Mouse (Mus musculus) lung, embryonic 15.5 days (tissue): ENCODE results near the gene Tpra1. TPM values are rescaled to one million over a fixed set of nuclear protein-coding genes. Genes with fewer than 3 reads are reported as not detected.

Experiments
- ATAC-seq: fragments of 200-750 bp; cut with Nextera tagmentation; 2 replicates; pipeline ENCODE4 v1.8.0; 2017; ENCODE audit warnings: moderate number of reproducible peaks, borderline replicate concordance; ENCODE audit not compliant: low FRiP score, low TSS enrichment; ENCODE audit errors: extremely low read depth
- H3K27ac ChIP-seq: fragments of 300-500 bp; sonication (generic); 2 replicates; pipeline ENCODE4 v1.5.1; 2015; ENCODE audit warnings: moderate library complexity, mild to moderate bottlenecking, inconsistent platforms
- H3K27me3 ChIP-seq: fragments of 300-500 bp; sonication (generic); 2 replicates; pipeline ENCODE4 v1.6.1; 2015; ENCODE audit warnings: inconsistent platforms
- H3K36me3 ChIP-seq: fragments of 300-500 bp; sonication (generic); 2 replicates; pipeline ENCODE4 v1.6.1; 2015; ENCODE audit warnings: inconsistent platforms
- H3K4me1 ChIP-seq: fragments of 300-500 bp; sonication (generic); 2 replicates; pipeline ENCODE4 v1.6.1; 2015; ENCODE audit warnings: inconsistent platforms
- H3K4me2 ChIP-seq: fragments of 300-500 bp; sonication (generic); 2 replicates; pipeline ENCODE4 v1.6.1; 2015; ENCODE audit warnings: inconsistent platforms, mild to moderate bottlenecking, moderate library complexity
- H3K4me3 ChIP-seq: fragments of 300-500 bp; sonication (generic); 2 replicates; pipeline ENCODE4 v1.5.1; 2015; ENCODE audit warnings: mild to moderate bottlenecking, inconsistent platforms
- H3K9ac ChIP-seq: fragments of 300-500 bp; sonication (generic); 2 replicates; pipeline ENCODE4 v1.6.1; 2015; ENCODE audit warnings: inconsistent platforms
- H3K9me3 ChIP-seq: fragments of 300-500 bp; sonication (generic); 2 replicates; pipeline ENCODE4 v1.6.1; 2016; ENCODE audit warnings: inconsistent platforms
- WGBS: fragments of 180-500 bp; shearing (Covaris S2); methylation state at CpG from one replicate; pipeline ENCODE4 v1.1.7; 2015; 5-methylcytosine and 5-hydroxymethylcytosine counted together
- polyA plus RNA-seq: library from polyadenylated mRNA; unstranded; fragments of >200 nt; fragmentation: Nextera tagmentation; extraction: Ambion mirVana; gene quantifications from 2 replicates; pipeline ENCODE4 v1.2.1, GENCODE M21; 2015

Gene Tpra1
- polyA plus RNA-seq, 1 experiment from 2014 or later, result 75.8 TPM

GRCm38 (mm10) chr6:88873965-88874867, 27.8 kb upstream of the Tpra1 start:
- 2% methylated on average over 63 of the region's 74 CpGs for WGBS
- Histone ChIP-seq H3K27me3 (peaks cover 20% of the 10 kb centered on the region), H3K9ac (peak overlapping the region; percentile 77), H3K4me3 (peak overlapping the region; percentile 79), H3K4me2 (peak overlapping the region; percentile 99), H3K9me3 (no peaks in the 10 kb centered on the region), H3K4me1 (peaks cover 22% of the 10 kb centered on the region), H3K36me3 (no peaks in the 10 kb centered on the region), H3K27ac (no peak overlapping the region)
- ATAC-seq, result peak; percentile 36

DNA sequence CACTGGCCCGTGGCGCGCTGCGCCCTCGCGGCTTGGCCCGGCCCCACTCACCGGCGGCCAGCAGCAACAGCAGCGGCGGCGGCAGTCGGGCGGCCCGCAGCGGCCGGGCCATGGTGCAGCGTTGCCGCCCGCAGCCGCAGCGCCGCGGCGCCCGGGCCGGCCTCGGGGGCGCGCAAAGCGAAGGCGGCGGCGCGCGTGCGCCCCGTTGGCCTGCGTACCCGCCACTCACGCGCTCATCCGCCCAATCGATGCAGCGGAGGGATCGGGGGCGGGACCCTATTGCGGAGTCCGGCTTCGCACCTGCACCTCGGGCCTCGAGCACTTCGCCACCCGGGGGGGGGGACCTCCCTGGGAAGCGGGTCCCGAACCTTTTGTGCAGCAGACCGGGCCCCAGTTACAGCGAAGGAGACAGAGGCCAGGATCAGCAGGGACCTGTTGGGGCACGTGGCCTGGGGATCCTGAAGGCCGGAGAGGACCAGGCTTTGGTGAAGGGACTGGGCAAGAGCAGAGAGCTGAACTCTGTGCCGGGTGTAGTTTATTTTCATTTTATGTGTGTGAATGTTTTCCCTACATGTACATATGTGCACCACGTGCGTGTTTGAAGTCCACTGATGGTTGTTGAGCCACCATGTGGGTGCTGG, 27.1 kb upstream of the Tpra1 start, which contains the start of gene Podxl2:
Podxl2 (minus strand) TSS at position 177 of the 641 bp plus-strand sequence.
- peak; percentile 52 for ATAC-seq
- WGBS, result 4% methylated on average over 58 of the region's 63 CpGs
- Histone ChIP-seq H3K9me3 (no peaks in the 10 kb centered on the region), H3K4me1 (peaks cover 22% of the 10 kb centered on the region), H3K36me3 (no peaks in the 10 kb centered on the region), H3K4me3 (peak within 1 kb of the TSS; percentile 79), H3K27ac (no peak within 1 kb of the TSS), H3K9ac (peak within 1 kb of the TSS; percentile 77), H3K4me2 (peak within 1 kb of the TSS; percentile 99), H3K27me3 (peaks cover 20% of the 10 kb centered on the region)

- no peak overlapping the region for H3K27ac ChIP-seq
- WGBS, result 65% methylated on average over 4 of the region's 4 CpGs
- H3K27me3 ChIP-seq, result peaks cover 12% of the 10 kb centered on the region
- no peaks in the 10 kb centered on the region for H3K9me3 ChIP-seq
- no peak for ATAC-seq
- no peak overlapping the region for H3K4me2 ChIP-seq
- no peak overlapping the region for H3K9ac ChIP-seq
- no peak overlapping the region for H3K4me3 ChIP-seq
- peaks cover 24% of the 10 kb centered on the region for H3K36me3 ChIP-seq
- peaks cover 4% of the 10 kb centered on the region; the same call in 1 of the 2 replicates for H3K4me1 ChIP-seq
These were observed 22.6 kb upstream of the Tpra1 start for GRCm38 (mm10) chr6:88879471-88879870.

- H3K9ac ChIP-seq, result no peak overlapping the region
- no peak overlapping the region for H3K4me2 ChIP-seq
- peaks cover 43% of the 10 kb centered on the region for H3K36me3 ChIP-seq
- no peak overlapping the region for H3K4me3 ChIP-seq
- no peak overlapping the region for H3K27ac ChIP-seq
- WGBS, result 87% methylated on average over 7 of the region's 7 CpGs
- no peak for ATAC-seq
- H3K9me3 ChIP-seq, result no peaks in the 10 kb centered on the region
- H3K4me1 ChIP-seq, result no peaks in the 10 kb centered on the region
- H3K27me3 ChIP-seq, result no peaks in the 10 kb centered on the region
These were observed 20.7 kb upstream of the Tpra1 start for GRCm38 (mm10) chr6:88881334-88881733.

GRCm38 (mm10) chr6:88884195-88884594, 17.9 kb upstream of the Tpra1 start:
- Histone ChIP-seq H3K9ac (no peak overlapping the region), H3K4me3 (no peak overlapping the region), H3K27me3 (no peaks in the 10 kb centered on the region), H3K4me1 (no peaks in the 10 kb centered on the region), H3K27ac (no peak overlapping the region), H3K4me2 (no peak overlapping the region), H3K36me3 (peaks cover 71% of the 10 kb centered on the region), H3K9me3 (no peaks in the 10 kb centered on the region)
- 89% methylated on average over 10 of the region's 10 CpGs for WGBS
- no peak for ATAC-seq

DNA sequence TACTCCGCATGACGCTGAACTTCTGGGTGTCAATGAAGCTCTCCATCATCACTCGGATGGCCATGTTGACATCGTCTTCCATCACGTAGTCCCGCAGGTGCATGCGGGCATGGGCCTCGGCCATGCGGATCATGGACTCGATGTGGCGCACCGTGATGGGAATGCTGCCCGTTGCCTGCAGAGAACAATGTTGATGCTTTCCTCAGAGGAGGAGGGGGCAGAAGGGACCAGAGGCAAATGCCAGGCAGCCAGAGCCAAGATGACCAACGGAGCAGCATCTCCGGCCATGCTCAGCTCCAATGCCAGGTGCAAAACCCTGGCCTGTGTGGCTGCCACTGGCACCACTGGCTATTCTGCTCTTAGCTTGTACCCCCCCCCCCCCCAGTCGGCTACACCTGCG, 17.4 kb upstream of the Tpra1 start:
- 93% methylated on average over 17 of the region's 17 CpGs for WGBS
- Histone ChIP-seq H3K9me3 (no peaks in the 10 kb centered on the region), H3K27me3 (no peaks in the 10 kb centered on the region), H3K9ac (no peak overlapping the region), H3K27ac (no peak overlapping the region), H3K4me3 (no peak overlapping the region), H3K4me2 (no peak overlapping the region), H3K4me1 (no peaks in the 10 kb centered on the region), H3K36me3 (peaks cover 76% of the 10 kb centered on the region)
- no peak for ATAC-seq

DNA sequence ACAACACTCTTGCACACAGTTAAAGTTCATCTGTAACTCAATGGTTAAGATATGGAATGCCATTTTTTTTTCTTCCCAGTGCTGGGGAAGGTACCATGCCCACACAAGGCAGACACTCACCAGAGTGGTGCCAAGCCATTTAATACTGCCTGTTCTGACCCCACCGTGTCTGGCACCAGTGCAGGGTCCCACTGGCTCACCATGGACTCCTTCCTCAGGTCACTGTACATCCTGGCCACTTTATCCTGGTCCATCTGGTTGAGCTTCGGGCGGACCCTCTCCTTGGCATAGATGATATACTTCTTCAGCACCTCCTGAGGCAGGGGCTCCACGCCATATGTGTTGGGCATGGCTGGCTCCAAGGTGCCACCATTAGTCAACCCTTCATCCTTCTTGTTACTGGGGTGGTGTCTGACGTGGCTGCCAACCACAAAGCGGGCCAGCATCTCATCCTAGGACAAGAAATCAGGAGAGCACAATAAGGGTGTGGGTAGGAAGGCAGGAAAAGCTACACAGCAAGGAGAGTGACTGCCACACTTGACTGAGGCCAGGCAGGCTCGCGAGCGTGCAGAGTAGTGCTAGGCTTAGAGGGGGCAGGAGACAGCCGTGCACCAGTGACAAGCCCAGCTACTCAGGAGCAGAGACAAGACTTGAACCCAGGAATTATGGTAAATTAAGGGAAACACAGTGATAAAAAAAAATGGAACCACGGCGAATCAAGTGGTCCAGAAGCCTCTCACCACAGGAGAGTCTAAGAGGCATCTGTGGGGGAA, 16.2 kb upstream of the Tpra1 start:
- no peak overlapping the region for H3K27ac ChIP-seq
- no peaks in the 10 kb centered on the region for H3K4me1 ChIP-seq
- H3K4me2 ChIP-seq, result no peak overlapping the region
- no peak for ATAC-seq
- no peak overlapping the region for H3K9ac ChIP-seq
- no peak overlapping the region for H3K4me3 ChIP-seq
- H3K36me3 ChIP-seq, result peaks cover 85% of the 10 kb centered on the region
- 92% methylated on average over 12 of the region's 12 CpGs for WGBS
- H3K9me3 ChIP-seq, result no peaks in the 10 kb centered on the region
- H3K27me3 ChIP-seq, result no peaks in the 10 kb centered on the region

DNA sequence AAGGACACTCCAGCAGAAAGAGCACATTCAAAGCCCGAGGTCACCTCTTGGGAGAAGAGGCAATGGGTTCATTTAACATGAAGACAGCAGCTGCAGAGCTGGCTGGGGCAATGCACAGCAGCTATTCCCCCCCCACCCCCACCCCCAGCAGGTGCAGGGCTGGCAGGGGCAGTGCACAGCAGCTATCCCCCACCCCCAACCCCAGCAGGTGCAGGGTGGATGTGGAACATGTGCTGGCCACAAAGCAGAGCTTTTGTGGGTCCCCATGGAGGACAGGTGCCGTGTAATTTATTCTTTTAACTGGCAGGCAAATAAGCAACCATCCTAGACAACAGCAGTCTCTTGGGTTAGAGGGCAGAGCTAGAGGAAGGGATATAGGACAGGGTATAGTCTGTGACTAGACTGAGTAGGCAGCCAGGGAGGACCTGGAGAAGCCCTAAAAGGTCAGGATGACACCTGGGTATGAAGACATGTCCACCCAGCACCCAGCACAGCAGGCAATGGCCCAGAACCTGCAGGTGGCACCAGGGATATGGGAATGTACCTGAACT, 15.6 kb upstream of the Tpra1 start:
- Histone ChIP-seq H3K27ac (no peak overlapping the region), H3K4me1 (no peaks in the 10 kb centered on the region), H3K4me3 (no peak overlapping the region), H3K9me3 (no peaks in the 10 kb centered on the region), H3K9ac (no peak overlapping the region), H3K27me3 (no peaks in the 10 kb centered on the region), H3K36me3 (peaks cover 89% of the 10 kb centered on the region), H3K4me2 (no peak overlapping the region)
- WGBS, result 83% methylated on average over 2 of the region's 2 CpGs
- ATAC-seq, result no peak

DNA sequence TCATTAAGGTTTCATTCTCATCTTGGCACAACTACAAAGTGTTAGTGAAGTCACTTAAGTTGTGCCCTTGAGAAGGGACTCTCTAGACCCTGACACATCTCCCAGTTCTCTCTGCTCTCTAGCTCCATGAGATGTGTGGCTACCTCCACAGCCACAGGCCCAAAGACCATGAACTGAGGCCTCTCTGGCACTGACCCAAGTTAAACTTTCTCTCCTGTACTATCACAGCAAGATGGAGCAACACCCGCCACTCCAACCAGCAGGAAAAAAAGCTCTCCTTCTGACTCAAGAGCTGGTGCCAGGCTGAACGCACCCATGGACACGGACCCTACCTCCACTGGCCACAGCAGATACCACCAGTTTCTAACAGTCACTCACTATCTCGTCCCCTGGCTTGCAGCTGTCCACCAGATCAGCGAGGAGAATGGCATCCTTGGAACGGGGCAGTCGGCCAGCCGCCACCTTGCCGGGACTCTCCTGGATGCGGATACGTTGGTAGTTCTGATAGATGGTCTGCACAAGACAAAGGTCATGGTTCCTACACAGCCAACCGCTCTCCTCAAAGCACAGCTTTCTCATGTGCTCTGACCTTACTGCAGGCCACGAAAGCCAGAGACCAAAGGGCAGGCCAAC, 12.5 kb upstream of the Tpra1 start:
- Histone ChIP-seq H3K4me3 (no peak overlapping the region), H3K9ac (no peak overlapping the region), H3K27ac (no peak overlapping the region), H3K9me3 (no peaks in the 10 kb centered on the region), H3K4me2 (no peak overlapping the region), H3K27me3 (no peaks in the 10 kb centered on the region), H3K36me3 (peaks cover 97% of the 10 kb centered on the region), H3K4me1 (no peaks in the 10 kb centered on the region)
- WGBS, result 82% methylated on average over 13 of the region's 13 CpGs
- ATAC-seq, result no peak

- WGBS, result 90% methylated on average over 7 of the region's 7 CpGs
- H3K4me2 ChIP-seq, result no peak overlapping the region
- no peak for ATAC-seq
- H3K27me3 ChIP-seq, result no peaks in the 10 kb centered on the region
- H3K4me3 ChIP-seq, result no peak overlapping the region
- no peaks in the 10 kb centered on the region for H3K9me3 ChIP-seq
- H3K9ac ChIP-seq, result no peak overlapping the region
- H3K27ac ChIP-seq, result no peak overlapping the region
- no peaks in the 10 kb centered on the region for H3K4me1 ChIP-seq
- peaks cover 96% of the 10 kb centered on the region for H3K36me3 ChIP-seq
These were observed 11.2 kb upstream of the Tpra1 start for GRCm38 (mm10) chr6:88890832-88891231.

DNA sequence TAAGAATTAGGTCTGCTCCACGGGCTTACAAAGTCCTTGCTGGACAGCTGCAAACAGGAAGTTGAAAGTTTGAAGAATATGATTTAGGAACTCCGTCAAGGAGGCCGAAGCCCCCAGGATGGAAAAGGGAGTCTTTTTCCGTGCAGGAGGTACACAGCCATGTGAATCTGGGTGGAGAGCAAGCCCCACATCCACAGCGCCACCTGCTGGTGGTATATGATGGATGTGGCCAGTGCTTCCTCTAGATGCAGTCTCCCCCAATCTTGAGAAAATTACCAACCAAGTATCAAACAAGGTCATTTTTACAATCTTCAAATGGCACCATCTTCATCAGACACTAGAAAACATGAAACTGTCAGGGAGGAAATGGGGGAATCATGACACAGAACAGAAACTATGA, 8.5 kb upstream of the Tpra1 start:
- WGBS, result 51% methylated on average over 5 of the region's 5 CpGs
- no peaks in the 10 kb centered on the region for H3K9me3 ChIP-seq

More for the DNA sequence above, 8.5 kb upstream of the Tpra1 start:
- Histone ChIP-seq H3K9ac (no peak overlapping the region), H3K36me3 (peaks cover 74% of the 10 kb centered on the region), H3K27ac (no peak overlapping the region), H3K4me3 (no peak overlapping the region), H3K4me1 (peaks cover 15% of the 10 kb centered on the region), H3K4me2 (no peak overlapping the region), H3K27me3 (no peaks in the 10 kb centered on the region)
- no peak for ATAC-seq
